Mouse (Mus musculus): ENCODE measurements at regions not wholly inside any gene's neighbourhood (a gene's known extent, or its start where the extent isn't known, plus 50 kb on each side); places are given as distances from the start of the nearest gene placed in this dataset.
"Not testable (repeated sequence)": the region's sequence is repeated elsewhere in the genome, so short reads cannot be mapped to it uniquely, and the experiment has no call there.

- DNase-seq (ENCODE audit: low spot score), result peak; percentile 21
These were observed 83.0 kb downstream of the Ulbp1 start for GRCm38 (mm10) chr10:7390239-7391091.

DNA sequence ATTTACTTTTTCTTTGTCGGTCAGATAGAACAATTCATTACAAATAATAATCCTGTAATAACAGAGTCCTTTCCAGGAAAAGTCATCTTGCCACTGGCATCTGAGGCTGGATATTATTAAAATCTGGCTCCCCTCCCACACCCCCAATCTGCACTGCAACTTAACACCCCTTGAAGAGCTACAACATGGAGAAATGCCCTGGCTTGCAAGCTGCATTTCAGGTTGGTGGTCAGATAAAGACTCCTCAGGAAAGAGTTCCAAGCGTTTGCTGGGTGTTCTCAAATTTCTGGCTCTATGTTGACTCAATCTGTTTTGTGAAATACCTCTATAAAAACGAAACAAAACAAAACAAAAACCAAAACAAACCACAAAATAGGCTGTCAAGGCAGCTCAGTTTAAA lies 114.6 kb downstream of the Ulbp1 start:
- not testable (repeated sequence) for DNase-seq (ENCODE audit: low spot score)

DNA sequence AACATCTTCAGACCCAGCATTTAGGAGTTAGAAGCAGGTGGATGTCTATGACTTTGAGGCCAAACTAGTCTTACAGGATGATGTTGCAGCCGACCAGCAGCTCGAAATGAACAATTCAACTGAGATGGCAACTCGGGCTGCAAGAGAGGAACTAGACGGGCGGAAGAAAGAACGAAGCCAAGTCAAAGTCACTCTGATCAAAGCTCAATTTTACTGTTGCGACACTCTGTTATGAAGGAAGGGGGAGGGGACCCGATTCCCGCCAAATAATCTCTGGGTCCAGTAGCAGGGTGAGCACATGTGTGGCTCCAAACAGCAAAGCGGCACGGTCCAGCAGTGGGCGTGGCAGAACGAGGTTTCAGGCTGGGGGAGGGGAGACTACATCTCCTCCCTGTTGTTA lies 129.1 kb downstream of the Ulbp1 start:
- not testable (repeated sequence) for DNase-seq (ENCODE audit: low spot score)

DNA sequence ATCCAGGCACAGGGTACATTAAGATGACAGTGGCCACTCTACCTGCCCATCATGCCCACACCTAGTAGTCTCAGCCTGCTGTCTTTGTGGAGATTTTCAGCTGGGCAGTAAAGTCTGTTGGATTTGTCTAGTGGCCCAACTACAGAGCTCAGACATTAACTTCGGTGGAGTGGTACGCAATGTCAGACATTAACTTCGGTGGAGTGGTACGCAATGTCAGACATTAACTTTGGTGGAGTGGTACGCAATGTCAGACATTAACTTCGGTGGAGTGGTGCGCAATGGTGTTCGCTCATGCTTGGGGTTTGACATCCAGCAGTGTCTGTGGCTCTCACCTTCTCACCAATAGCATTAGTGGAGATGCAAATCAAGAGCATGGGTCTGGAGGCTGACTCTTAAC lies 129.7 kb downstream of the Ulbp1 start:
- DNase-seq (ENCODE audit: low spot score), result not testable (repeated sequence)

DNA sequence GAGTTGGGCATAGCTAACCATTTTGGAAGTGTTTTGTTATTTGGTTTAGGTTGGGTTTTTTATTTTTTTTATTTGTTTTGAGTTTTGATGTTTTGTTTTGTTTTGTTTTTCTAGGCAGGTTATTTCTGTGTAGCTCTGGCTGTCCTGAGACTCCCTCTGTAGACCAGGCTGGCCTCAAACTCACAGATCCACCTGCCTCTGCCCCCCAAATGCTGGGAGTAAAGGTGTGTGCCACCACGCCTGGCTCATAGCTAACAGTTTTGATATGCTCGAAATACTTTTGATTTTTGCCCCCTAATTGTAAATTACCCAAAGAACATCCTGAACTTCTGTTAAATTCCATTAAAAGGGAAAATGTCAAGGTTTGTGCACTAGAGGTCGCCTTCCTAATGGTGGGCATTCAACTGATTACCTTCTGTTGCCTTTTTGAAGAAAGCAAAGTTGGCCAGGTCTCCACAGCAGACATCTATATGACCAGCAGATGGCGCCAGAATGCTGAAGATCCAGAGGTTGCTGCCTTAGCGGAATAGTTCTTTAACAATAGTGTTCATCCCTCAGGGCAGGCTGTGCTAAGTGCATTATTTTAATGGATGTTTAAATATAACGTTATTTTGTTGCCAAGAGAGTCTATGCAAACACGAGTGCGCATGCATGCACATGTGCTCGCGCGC lies 121.2 kb upstream of the Cnksr3 start:
- DNase-seq (ENCODE audit: low spot score), result peak; percentile 44

- no peak for DNase-seq (ENCODE audit: low spot score)
These were observed 116.2 kb upstream of the Cnksr3 start for GRCm38 (mm10) chr10:7328262-7328661.

- not testable (repeated sequence) for DNase-seq (ENCODE audit: low spot score)
These were observed 115.0 kb upstream of the Cnksr3 start for GRCm38 (mm10) chr10:7327046-7327445.

- no peak for DNase-seq (ENCODE audit: low spot score)
These were observed 113.0 kb upstream of the Cnksr3 start for GRCm38 (mm10) chr10:7325074-7325473.

DNA sequence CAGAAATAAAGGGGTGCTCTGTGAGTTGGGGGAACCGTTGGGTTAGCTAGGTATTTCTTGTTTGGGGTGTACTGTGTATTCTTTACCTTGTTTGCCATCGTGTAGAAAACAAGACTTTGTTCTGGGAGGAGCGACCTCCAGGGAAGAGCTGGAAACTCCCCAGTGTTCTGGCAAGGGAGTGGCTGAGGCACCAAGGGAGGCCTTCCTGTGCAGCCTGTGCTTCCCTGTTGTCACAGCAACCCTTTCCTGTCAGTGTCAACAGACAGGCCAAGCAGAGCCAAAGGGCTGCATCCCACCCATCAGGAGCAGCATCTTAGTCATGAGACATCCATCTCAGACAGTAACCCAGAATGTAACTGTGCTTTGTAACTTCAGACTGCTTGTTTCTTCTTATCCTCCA lies 111.2 kb upstream of the Cnksr3 start:
- no peak for DNase-seq (ENCODE audit: low spot score)

DNA sequence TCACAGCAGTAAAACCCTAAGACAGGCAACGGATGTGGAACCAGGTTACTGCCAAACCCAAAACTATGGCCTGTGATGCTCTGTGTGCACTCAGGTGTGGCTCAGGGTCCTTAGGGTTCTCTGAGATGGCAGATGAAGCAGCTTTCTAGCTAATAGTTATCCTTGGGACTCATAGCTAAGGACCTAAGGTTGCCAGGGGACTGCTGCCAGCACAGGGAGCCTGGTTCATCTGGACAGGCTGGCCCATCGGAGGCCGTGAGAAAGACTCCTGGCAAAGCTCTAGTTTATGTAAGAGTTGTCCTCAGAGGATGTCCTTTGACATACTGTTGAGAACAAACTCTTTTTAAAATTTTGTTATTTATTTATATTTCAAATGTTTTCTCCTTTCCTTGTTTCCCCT lies 97.9 kb upstream of the Cnksr3 start:
- no peak for DNase-seq (ENCODE audit: low spot score)

- DNase-seq (ENCODE audit: low spot score), result not testable (repeated sequence)
These were observed 93.8 kb upstream of the Cnksr3 start for GRCm38 (mm10) chr10:7305881-7306280.

GRCm38 (mm10) chr10:7298377-7298776 lies 86.3 kb upstream of the Cnksr3 start:
- DNase-seq (ENCODE audit: low spot score), result no peak

DNA sequence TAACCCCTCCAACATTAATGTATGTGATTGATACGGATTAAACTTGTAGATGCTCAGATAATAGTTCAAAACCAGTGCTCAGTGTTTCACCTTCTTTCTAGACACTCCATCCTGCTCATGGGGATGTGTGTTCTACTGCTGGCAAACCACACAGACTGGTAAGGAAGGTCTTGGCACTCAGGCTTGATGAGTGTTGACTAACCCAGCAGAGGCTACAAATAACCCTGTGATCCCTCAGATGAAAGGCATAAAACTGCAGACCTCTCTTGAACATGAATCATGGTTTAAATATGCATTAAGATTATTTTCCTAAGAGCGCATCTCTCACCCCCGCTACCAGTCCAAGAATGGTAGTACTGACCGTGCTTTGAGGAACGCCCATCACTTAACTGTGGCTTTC lies 83.9 kb upstream of the Cnksr3 start:
- DNase-seq (ENCODE audit: low spot score), result no peak

GRCm38 (mm10) chr10:7293203-7293602 lies 81.2 kb upstream of the Cnksr3 start:
- DNase-seq (ENCODE audit: low spot score), result no peak

- DNase-seq (ENCODE audit: low spot score), result no peak
These were observed 77.9 kb upstream of the Cnksr3 start for GRCm38 (mm10) chr10:7289773-7290411.

GRCm38 (mm10) chr10:7285112-7285905 lies 73.3 kb upstream of the Cnksr3 start:
- DNase-seq (ENCODE audit: low spot score), result no peak

DNA sequence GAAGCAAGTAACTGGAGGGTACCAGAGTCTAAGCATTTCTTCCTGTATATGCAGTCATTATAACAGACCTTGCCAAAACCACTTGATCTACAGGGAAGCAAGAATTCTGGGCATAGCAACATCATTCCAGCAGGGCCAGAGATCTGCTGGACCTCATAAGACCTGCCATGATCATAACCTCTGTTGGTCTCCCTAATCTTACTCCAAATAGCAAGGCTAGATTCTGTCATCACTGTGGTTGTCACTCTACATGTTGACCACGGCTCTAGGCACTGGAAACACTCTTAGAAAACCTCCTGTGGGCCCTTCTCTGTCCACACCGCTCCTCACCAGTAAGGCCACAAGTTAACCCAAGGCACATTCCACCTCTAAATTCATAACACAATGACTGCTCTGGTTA lies 68.4 kb upstream of the Cnksr3 start:
- no peak for DNase-seq (ENCODE audit: low spot score)

DNA sequence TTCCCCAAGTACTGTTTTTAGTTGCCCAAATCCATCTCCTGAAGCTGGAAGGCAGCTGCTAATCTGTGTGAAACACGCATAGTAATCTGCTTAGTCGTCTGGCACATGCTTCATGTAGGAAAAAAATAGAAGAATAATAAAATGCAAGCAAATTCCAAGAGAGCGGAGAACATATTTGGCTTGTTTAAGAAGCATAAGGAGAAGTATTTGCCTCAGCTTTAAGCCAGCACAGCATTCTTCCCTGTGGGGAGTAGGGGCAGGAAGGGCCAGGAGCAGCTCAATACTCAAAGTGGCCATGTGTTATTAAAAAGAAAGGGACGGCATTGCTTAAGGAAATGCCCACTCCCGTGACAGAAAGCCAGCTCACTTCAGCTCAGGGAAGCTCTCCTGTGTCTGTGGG lies 66.8 kb upstream of the Cnksr3 start:
- DNase-seq (ENCODE audit: low spot score), result no peak

GRCm38 (mm10) chr10:7275357-7275756 lies 63.3 kb upstream of the Cnksr3 start:
- no peak for DNase-seq (ENCODE audit: low spot score)

DNA sequence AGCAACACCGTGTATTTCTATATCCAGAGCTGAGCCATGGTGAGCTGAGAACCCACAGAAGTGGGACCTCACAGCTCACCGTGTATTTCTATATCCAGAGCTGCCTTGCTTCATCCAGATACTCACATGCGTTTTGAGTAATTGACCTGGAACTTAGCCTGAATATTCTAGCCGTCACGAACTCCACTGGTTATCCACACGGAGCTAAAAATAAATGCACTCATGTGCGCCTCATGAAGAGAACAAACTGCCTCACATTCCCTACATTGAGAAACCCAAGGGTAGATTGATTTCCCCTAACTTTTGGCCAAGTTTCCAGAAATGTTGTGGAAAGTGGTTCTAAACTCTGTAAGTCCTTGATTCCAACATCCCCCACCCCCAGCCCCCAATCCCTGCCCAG lies 62.4 kb upstream of the Cnksr3 start:
- DNase-seq (ENCODE audit: low spot score), result no peak

GRCm38 (mm10) chr10:7271156-7271555 lies 59.1 kb upstream of the Cnksr3 start:
- DNase-seq (ENCODE audit: low spot score), result no peak

DNA sequence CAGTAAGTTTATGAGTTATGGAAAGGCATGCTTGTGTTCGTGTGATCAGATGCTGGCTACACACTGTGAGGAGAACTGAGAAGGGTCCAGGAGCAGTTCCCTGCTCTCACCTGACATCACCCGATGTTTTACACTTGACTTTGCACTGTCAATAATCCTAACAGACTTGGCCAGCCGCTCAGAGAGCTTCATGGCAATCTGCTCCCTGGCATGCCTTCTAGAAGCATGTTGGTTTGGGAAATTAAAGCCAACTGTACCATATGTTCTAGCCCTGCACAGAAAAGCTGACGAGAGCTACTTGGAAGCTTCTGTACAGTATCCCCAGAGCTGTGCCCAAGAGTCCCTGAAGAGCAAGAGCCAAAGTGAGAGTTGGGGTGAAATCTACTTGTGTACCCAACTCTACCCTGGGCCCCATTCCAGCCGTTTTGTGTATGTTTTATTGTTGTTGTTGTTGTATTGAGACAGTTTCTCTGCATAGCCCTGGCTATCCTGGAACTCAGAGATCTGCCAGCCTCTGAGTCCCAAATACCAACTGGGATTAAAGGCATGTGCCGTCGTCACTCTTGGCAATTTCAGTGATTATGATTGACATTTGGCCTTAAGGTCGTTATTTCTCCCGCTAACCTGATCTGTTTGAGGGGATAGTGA lies 56.5 kb upstream of the Cnksr3 start:
- no peak for DNase-seq (ENCODE audit: low spot score)

Data from ovary, postnatal 10 days (tissue).